ENCODE assay signal across 8 mouse cellular contexts in the genomic region with DNA sequence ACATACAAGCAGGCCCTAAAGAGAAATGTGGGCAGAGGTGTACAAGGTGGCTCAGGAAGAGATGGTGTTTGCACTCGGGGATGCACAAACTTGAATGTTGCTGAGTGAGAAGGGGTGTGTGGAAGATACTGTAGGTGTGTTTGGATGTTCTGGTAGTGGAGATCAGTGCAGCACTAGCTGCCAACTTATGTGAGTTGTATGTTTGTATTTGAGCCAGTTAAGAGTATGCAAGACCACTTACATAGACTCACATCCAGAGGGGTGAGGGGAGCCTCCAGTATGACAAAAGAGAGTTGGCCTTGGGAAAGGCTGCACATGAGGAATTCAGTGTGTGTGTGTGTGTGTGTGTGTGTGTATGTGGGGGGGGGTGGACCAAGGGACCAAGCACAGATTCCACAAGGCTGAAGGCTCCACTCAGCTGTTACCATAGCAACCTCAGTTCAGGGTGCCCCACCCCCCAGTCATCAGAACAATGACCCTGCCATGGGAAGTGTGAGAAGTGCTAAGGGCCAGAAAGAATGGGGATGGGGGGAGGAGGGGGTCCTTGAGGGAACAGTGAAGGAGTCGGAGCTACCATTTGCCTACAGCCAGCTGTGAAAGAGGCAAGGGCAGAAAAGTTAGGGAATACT. TPM values are rescaled to one million over a fixed set of nuclear protein-coding genes. Genes with fewer than 3 reads are reported as not detected.
DNase-seq lines count a peak whose midpoint lies in the region; ATAC-seq lines count a peak whose summit lies in the region.

No protein-coding gene starts in this region.

- no peaks in the 10 kb centered on the region for H3K9me3 ChIP-seq in hindbrain, embryonic 15.5 days
- H3K9me3 ChIP-seq in neural tube, embryonic 13.5 days, result no peaks in the 10 kb centered on the region

- peak; percentile 37 for DNase-seq in cerebellum, adult 11 months
- DNase-seq in cerebellum, postnatal 4 days (ENCODE audit: low spot score in 2 of 2), result no peak
- peak; percentile 63 for DNase-seq in lung, postnatal 10 days
- DNase-seq in lung, postnatal 25 days (ENCODE audit: low spot score), result no peak
- DNase-seq in thymus, postnatal 36 days, result no peak

- peak; percentile 10; the same call in 1 of the 2 replicates for ATAC-seq in hindbrain, embryonic 15.5 days (ENCODE audit: low FRiP score, low read depth)
- peak; percentile 2; the same call in 1 of the 2 replicates for ATAC-seq in neural tube, embryonic 13.5 days (ENCODE audit: low read depth)
- ATAC-seq in erythroblast, adult 5-6 weeks (replicated peaks; ENCODE audit: low FRiP score, poor library complexity, severe bottlenecking), result no peak

- no peaks in the 10 kb centered on the region for H3K27me3 ChIP-seq in hindbrain, embryonic 15.5 days
- no peaks in the 10 kb centered on the region for H3K27me3 ChIP-seq in neural tube, embryonic 13.5 days

- peaks cover 21% of the 10 kb centered on the region for H3K36me3 ChIP-seq in hindbrain, embryonic 15.5 days
- H3K36me3 ChIP-seq in neural tube, embryonic 13.5 days, result peaks cover 24% of the 10 kb centered on the region

- WGBS in hindbrain, embryonic 15.5 days, result 4% methylated on average over 2 of the region's 2 CpGs
- 8% methylated on average over 2 of the region's 2 CpGs for WGBS in neural tube, embryonic 13.5 days

- peak overlapping the region; percentile 72; the same call in 1 of the 2 replicates for H3K4me3 ChIP-seq in hindbrain, embryonic 15.5 days
- H3K4me3 ChIP-seq in neural tube, embryonic 13.5 days, result peak overlapping the region; percentile 79

- peak overlapping the region; percentile 93 for H3K4me2 ChIP-seq in hindbrain, embryonic 15.5 days
- peak overlapping the region; percentile 87 for H3K4me2 ChIP-seq in neural tube, embryonic 13.5 days

- H3K27ac ChIP-seq in hindbrain, embryonic 15.5 days (replicated peaks), result peak overlapping the region; percentile 88
- peak overlapping the region; percentile 95 for H3K27ac ChIP-seq in neural tube, embryonic 13.5 days (replicated peaks)

- peaks cover 72% of the 10 kb centered on the region for H3K4me1 ChIP-seq in hindbrain, embryonic 15.5 days (replicated peaks)
- peaks cover 80% of the 10 kb centered on the region for H3K4me1 ChIP-seq in neural tube, embryonic 13.5 days (replicated peaks)

- 0 out of 2 replicates have a peak overlapping the region, but pooled peaks have one; percentile 27 for H3K9ac ChIP-seq in hindbrain, embryonic 15.5 days
- H3K9ac ChIP-seq in neural tube, embryonic 13.5 days, result peak overlapping the region; percentile 97

RNA-seq across cellular contexts. Expression of a gene that starts 3.6 kb away (rescaled TPM):
- 454 and 489 TPM in 2 replicates for polyA plus RNA-seq in hindbrain, embryonic 15.5 days (2015; fragmentation: Nextera tagmentation; extraction: Ambion mirVana)
- polyA plus RNA-seq in neural tube, embryonic 13.5 days (2015; fragmentation: Nextera tagmentation; extraction: Ambion mirVana), result 355 and 388 TPM in 2 replicates
- total RNA-seq in erythroblast, adult 5-6 weeks (2015; ENCODE audit: low replicate concordance), result 2.5 and 3.1 TPM in 2 replicates
- total RNA-seq in erythroblast, adult 5-6 weeks (2017; ENCODE audit: low replicate concordance), result 2.6 and 5.4 TPM in 2 replicates

RNA-seq across cellular contexts. Expression of a gene that starts 16.7 kb away (rescaled TPM):
- polyA plus RNA-seq in hindbrain, embryonic 15.5 days (2015; fragmentation: Nextera tagmentation; extraction: Ambion mirVana), result 1.4 and 2.2 TPM in 2 replicates
- 2.3 and 2.6 TPM in 2 replicates for polyA plus RNA-seq in neural tube, embryonic 13.5 days (2015; fragmentation: Nextera tagmentation; extraction: Ambion mirVana)
- total RNA-seq in erythroblast, adult 5-6 weeks (2015; ENCODE audit: low replicate concordance), result not detected in 2 replicates
- total RNA-seq in erythroblast, adult 5-6 weeks (2017; ENCODE audit: low replicate concordance), result not detected in 2 replicates

RNA-seq across cellular contexts. Expression of a gene that starts 55.1 kb away (rescaled TPM):
- 84.6 and 85.8 TPM in 2 replicates for polyA plus RNA-seq in hindbrain, embryonic 15.5 days (2015; fragmentation: Nextera tagmentation; extraction: Ambion mirVana)
- polyA plus RNA-seq in neural tube, embryonic 13.5 days (2015; fragmentation: Nextera tagmentation; extraction: Ambion mirVana), result 94.0 and 96.6 TPM in 2 replicates
- 226 and 232 TPM in 2 replicates for total RNA-seq in erythroblast, adult 5-6 weeks (2015; ENCODE audit: low replicate concordance)
- total RNA-seq in erythroblast, adult 5-6 weeks (2017; ENCODE audit: low replicate concordance), result 600 and 738 TPM in 2 replicates

RNA-seq across cellular contexts. Expression of a gene that starts 55.2 kb away (rescaled TPM):
- 0.05 and 0.06 TPM in 2 replicates for polyA plus RNA-seq in hindbrain, embryonic 15.5 days (2015; fragmentation: Nextera tagmentation; extraction: Ambion mirVana)
- polyA plus RNA-seq in neural tube, embryonic 13.5 days (2015; fragmentation: Nextera tagmentation; extraction: Ambion mirVana), result not detected in 2 replicates
- total RNA-seq in erythroblast, adult 5-6 weeks (2015; ENCODE audit: low replicate concordance), result not detected in 2 replicates
- total RNA-seq in erythroblast, adult 5-6 weeks (2017; ENCODE audit: low replicate concordance), result not detected in 2 replicates

RNA-seq across cellular contexts. Expression of a gene that starts 58.4 kb away (rescaled TPM):
- polyA plus RNA-seq in hindbrain, embryonic 15.5 days (2015; fragmentation: Nextera tagmentation; extraction: Ambion mirVana), result 75.3 and 79.0 TPM in 2 replicates
- polyA plus RNA-seq in neural tube, embryonic 13.5 days (2015; fragmentation: Nextera tagmentation; extraction: Ambion mirVana), result 116 and 126 TPM in 2 replicates
- 1.3 and 6.7 TPM in 2 replicates for total RNA-seq in erythroblast, adult 5-6 weeks (2015; ENCODE audit: low replicate concordance)
- total RNA-seq in erythroblast, adult 5-6 weeks (2017; ENCODE audit: low replicate concordance), result 2.0 and 3.1 TPM in 2 replicates

Comparison
In these comparisons a context has a peak if more than half of its experiments do, and no peak if none do; other contexts are left out.
1. DNase-seq: peak in cerebellum, adult 11 months (single experiment) and lung, postnatal 10 days (single experiment); none in cerebellum, postnatal 4 days (0 of 2), lung, postnatal 25 days (single experiment) and thymus, postnatal 36 days (0 of 2).